Comparison of ENCODE assay signal across 9 mouse cellular contexts in genomic region chr2:112262779-112263295, GRCm38 (mm10). TPM values are rescaled to one million over a fixed set of nuclear protein-coding genes. Genes with fewer than 3 reads are reported as not detected.
DNase-seq lines count a peak whose midpoint lies in the region; ATAC-seq and TF ChIP-seq lines count a peak whose summit lies in the region.
"Had no signal": no experiment of that assay in that cellular context is flagged by ENCODE, and none has a peak within 500 bp of the region (broad histone marks: within the 10 kb centered on the region; RNA-seq: fewer than 3 reads in every experiment).

No protein-coding gene starts in this region.

- H3K4me2 ChIP-seq in heart, postnatal 0 days (ENCODE audit: low read depth, low read length), result peak overlapping the region; percentile 78
- H3K4me2 ChIP-seq in midbrain, embryonic 11.5 days, result peak overlapping the region; percentile 57

- TF ChIP-seq EP300 in heart, postnatal 0 days (IDR thresholded peaks at IDR 0.05; ENCODE audit: low read depth), result no peak

- no peaks in the 10 kb centered on the region for H3K9me3 ChIP-seq in heart, postnatal 0 days (replicated peaks; ENCODE audit: control insufficient read depth, low read length)
- H3K9me3 ChIP-seq in midbrain, embryonic 11.5 days (ENCODE audit: control insufficient read depth, low read length), result no peaks in the 10 kb centered on the region

- peak overlapping the region; percentile 70; the same call in 1 of the 2 replicates for H3K27ac ChIP-seq in liver, adult 2 months (replicated peaks; ENCODE audit: insufficient read depth, low read depth, low read length)
- H3K27ac ChIP-seq in heart, postnatal 0 days (ENCODE audit: low read depth), result no peak overlapping the region
- H3K27ac ChIP-seq in midbrain, embryonic 11.5 days (ENCODE audit: low read depth, low read length), result no peak overlapping the region

- WGBS in liver, adult 2 months, result 27% methylated on average over 4 of the region's 4 CpGs
- 27% methylated on average over 4 of the region's 4 CpGs for WGBS in heart, postnatal 0 days
- WGBS in midbrain, embryonic 11.5 days, result 39% methylated on average over 4 of the region's 4 CpGs

- peak overlapping the region; percentile 40; the same call in 1 of the 2 replicates for H3K4me3 ChIP-seq in liver, adult 2 months (ENCODE audit: insufficient read depth, low read depth, low read length)
- H3K4me3 ChIP-seq in heart, postnatal 0 days (ENCODE audit: low read depth, low read length), result peak overlapping the region; percentile 66
- H3K4me3 ChIP-seq in midbrain, embryonic 11.5 days (ENCODE audit: low read depth, low read length), result peak overlapping the region; percentile 59

- H3K36me3 ChIP-seq in liver, adult 2 months (ENCODE audit: control insufficient read depth, insufficient read depth, low read length), result no peaks in the 10 kb centered on the region
- no peaks in the 10 kb centered on the region for H3K36me3 ChIP-seq in heart, postnatal 0 days (replicated peaks; ENCODE audit: control insufficient read depth, insufficient read depth, low read length)
- no peaks in the 10 kb centered on the region for H3K36me3 ChIP-seq in midbrain, embryonic 11.5 days (ENCODE audit: control insufficient read depth, insufficient read depth, low read length)

- TF ChIP-seq POLR2A in liver, adult 2 months (IDR thresholded peaks at IDR 0.05; ENCODE audit: extremely low read depth, insufficient read depth, low read length), result no peak

- H3K79me2 ChIP-seq in liver, adult 2 months (ENCODE audit: control insufficient read depth, insufficient read depth, low read length), result peaks cover 8% of the 10 kb centered on the region; the same call in 1 of the 2 replicates

- peaks cover 6% of the 10 kb centered on the region for H3K4me1 ChIP-seq in liver, adult 2 months (ENCODE audit: control insufficient read depth, insufficient read depth, low read length)
- peaks cover 5% of the 10 kb centered on the region; the same call in 1 of the 2 replicates for H3K4me1 ChIP-seq in heart, postnatal 0 days (ENCODE audit: control insufficient read depth, insufficient read depth)
- H3K4me1 ChIP-seq in midbrain, embryonic 11.5 days (ENCODE audit: control insufficient read depth, insufficient read depth, low read length), result peaks cover 16% of the 10 kb centered on the region

- peak; percentile 25 for DNase-seq in liver, adult 2 months (ENCODE audit: extremely low read depth, low read depth, low spot score)
- DNase-seq in liver (no peak), ZHBTc4 (ENCODE audit: low read depth, low spot score) (peak; percentile 62)
- DNase-seq in heart, postnatal 0 days (ENCODE audit: low spot score), result peak; percentile 45
- no peak for DNase-seq in midbrain, embryonic 11.5 days (ENCODE audit: low spot score, missing footprints)
- no peak for DNase-seq in cerebellum, postnatal 14 days
- DNase-seq in cerebellum, adult 11 months, result no peak
- no peak for DNase-seq in ovary, postnatal 14 days (ENCODE audit: low spot score)

- ATAC-seq in heart, postnatal 0 days (ENCODE audit: insufficient read depth, low read depth), result no peak
- ATAC-seq in midbrain, embryonic 11.5 days (ENCODE audit: low FRiP score), result no peak

- no peak for TF ChIP-seq CTCF in liver, adult 2 months (IDR thresholded peaks at IDR 0.05; ENCODE audit: low read depth, low read length)
- peak; percentile 40 for TF ChIP-seq CTCF in heart, postnatal 0 days (IDR thresholded peaks at IDR 0.05; ENCODE audit: low read depth)

- 0 out of 2 replicates have a peak overlapping the region, but pooled peaks have one; percentile 43 for H3K9ac ChIP-seq in liver, adult 2 months (ENCODE audit: low read depth, low read length)
- H3K9ac ChIP-seq in heart, postnatal 0 days (replicated peaks; ENCODE audit: low read depth, low read length), result peak overlapping the region; percentile 48; the same call in 1 of the 2 replicates
- peak overlapping the region; percentile 71; the same call in 1 of the 2 replicates for H3K9ac ChIP-seq in midbrain, embryonic 11.5 days (ENCODE audit: low read length)

- H3K27me3 ChIP-seq in liver, adult 2 months (ENCODE audit: control insufficient read depth, insufficient read depth, low read length), result no peaks in the 10 kb centered on the region
- H3K27me3 ChIP-seq in heart, postnatal 0 days (ENCODE audit: control insufficient read depth, insufficient read depth, low read length), result no peaks in the 10 kb centered on the region
- H3K27me3 ChIP-seq in midbrain, embryonic 11.5 days (ENCODE audit: control insufficient read depth, insufficient read depth, low read length), result no peaks in the 10 kb centered on the region

RNA-seq across cellular contexts. Expression of gene Nop10, which starts 1.1 kb away (rescaled TPM):
- 71.2 and 82.6 TPM in 2 replicates for total RNA-seq in liver, adult 2 months (2014; rRNA removed)
- 61.7 and 67.8 TPM in 2 replicates for polyA plus RNA-seq in liver, adult 2 months (2012; rRNA removed)
- 95.5 and 125 TPM in 2 replicates for total RNA-seq in heart, postnatal 0 days (2014; rRNA removed; ENCODE audit: low replicate concordance)
- 148 and 154 TPM in 2 replicates for polyA plus RNA-seq in heart, postnatal 0 days (2015; fragmentation: Nextera tagmentation; extraction: Ambion mirVana)
- 160 and 161 TPM in 2 replicates for polyA plus RNA-seq in midbrain, embryonic 11.5 days (2014; fragmentation: Nextera tagmentation; extraction: Ambion mirVana)

RNA-seq across cellular contexts. Expression of gene Slc12a6, which starts 2.8 kb away (rescaled TPM):
- 12.9 and 14.8 TPM in 2 replicates for total RNA-seq in liver, adult 2 months (2014; rRNA removed)
- polyA plus RNA-seq in liver, adult 2 months (2012; rRNA removed), result 4.0 and 5.2 TPM in 2 replicates
- total RNA-seq in heart, postnatal 0 days (2014; rRNA removed; ENCODE audit: low replicate concordance), result 42.8 and 48.1 TPM in 2 replicates
- 6.5 and 7.2 TPM in 2 replicates for polyA plus RNA-seq in heart, postnatal 0 days (2015; fragmentation: Nextera tagmentation; extraction: Ambion mirVana)
- 14.4 and 16.0 TPM in 2 replicates for polyA plus RNA-seq in midbrain, embryonic 11.5 days (2014; fragmentation: Nextera tagmentation; extraction: Ambion mirVana)

RNA-seq across cellular contexts. Expression of gene Gm21985, which starts 3.3 kb away (rescaled TPM):
- total RNA-seq in liver, adult 2 months (2014; rRNA removed), result not detected in 2 replicates
- polyA plus RNA-seq in liver, adult 2 months (2012; rRNA removed), result not detected in 2 replicates
- not detected in 2 replicates for total RNA-seq in heart, postnatal 0 days (2014; rRNA removed; ENCODE audit: low replicate concordance)
- not detected in 2 replicates for polyA plus RNA-seq in heart, postnatal 0 days (2015; fragmentation: Nextera tagmentation; extraction: Ambion mirVana)
- polyA plus RNA-seq in midbrain, embryonic 11.5 days (2014; fragmentation: Nextera tagmentation; extraction: Ambion mirVana), result not detected in 2 replicates

RNA-seq across cellular contexts. Expression of gene Nutm1, which starts 3.7 kb away (rescaled TPM):
- not detected in 2 replicates for total RNA-seq in liver, adult 2 months (2014; rRNA removed)
- not detected in 2 replicates for polyA plus RNA-seq in liver, adult 2 months (2012; rRNA removed)
- not detected in 2 replicates for total RNA-seq in heart, postnatal 0 days (2014; rRNA removed; ENCODE audit: low replicate concordance)
- not detected in 2 replicates for polyA plus RNA-seq in heart, postnatal 0 days (2015; fragmentation: Nextera tagmentation; extraction: Ambion mirVana)
- not detected in 2 replicates for polyA plus RNA-seq in midbrain, embryonic 11.5 days (2014; fragmentation: Nextera tagmentation; extraction: Ambion mirVana)
- polyA plus RNA-seq: large intestine, adult 2 months had no signal

RNA-seq across cellular contexts. Expression of gene Lpcat4, which starts 23.6 kb away (rescaled TPM):
- total RNA-seq in liver, adult 2 months (2014; rRNA removed), result 0.09 and 0.67 TPM in 2 replicates
- 2.2 and 2.4 TPM in 2 replicates for polyA plus RNA-seq in liver, adult 2 months (2012; rRNA removed)
- 5.0 and 10.0 TPM in 2 replicates for total RNA-seq in heart, postnatal 0 days (2014; rRNA removed; ENCODE audit: low replicate concordance)
- 3.1 and 3.6 TPM in 2 replicates for polyA plus RNA-seq in heart, postnatal 0 days (2015; fragmentation: Nextera tagmentation; extraction: Ambion mirVana)
- polyA plus RNA-seq in midbrain, embryonic 11.5 days (2014; fragmentation: Nextera tagmentation; extraction: Ambion mirVana), result 8.9 and 9.3 TPM in 2 replicates

Comparison
In these comparisons a context has a peak if more than half of its experiments do, and no peak if none do; other contexts are left out.
1. DNase-seq: peak in liver, adult 2 months (single experiment), ZHBTc4 (single experiment) and heart, postnatal 0 days (single experiment); none in liver (single experiment), midbrain, embryonic 11.5 days (single experiment), cerebellum, postnatal 14 days (0 of 2), cerebellum, adult 11 months (single experiment) and ovary, postnatal 14 days (single experiment).
2. Peak in every context shown above with its lines, with median percentiles within 50 percentile points of each other: H3K4me3 ChIP-seq and H3K9ac ChIP-seq.